ENCODE assay signal across 14 mouse cellular contexts in genomic region chr2:59171533-59171932, GRCm38 (mm10). TPM values are rescaled to one million over a fixed set of nuclear protein-coding genes. Genes with fewer than 3 reads are reported as not detected.
DNase-seq lines count a peak whose midpoint lies in the region; ATAC-seq and TF ChIP-seq lines count a peak whose summit lies in the region.
"Had no signal": no experiment of that assay in that cellular context is flagged by ENCODE, and none has a peak within 500 bp of the region (broad histone marks: within the 10 kb centered on the region; RNA-seq: fewer than 3 reads in every experiment).

No protein-coding gene starts in this region.

- TF ChIP-seq CTCF in kidney, postnatal 0 days (IDR thresholded peaks at IDR 0.05; ENCODE audit: low read depth), result no peak
- TF ChIP-seq CTCF in C2C12 (IDR thresholded peaks at IDR 0.05; ENCODE audit: control insufficient read depth, insufficient read depth, insufficient read length) (no peak), G1E (IDR thresholded peaks at IDR 0.05; ENCODE audit: low read depth, low read length) (no peak)

- H3K27me3 ChIP-seq in kidney, postnatal 0 days (ENCODE audit: insufficient read depth, low read length), result no peaks in the 10 kb centered on the region
- H3K27me3 ChIP-seq in C2C12 (ENCODE audit: control insufficient read depth, insufficient read depth, insufficient read length) (no peaks in the 10 kb centered on the region), G1E (ENCODE audit: insufficient read depth, low read length) (no peaks in the 10 kb centered on the region)
- H3K27me3 ChIP-seq: liver, embryonic 13.5 days had no signal

- H3K4me3 ChIP-seq in kidney, postnatal 0 days (replicated peaks; ENCODE audit: low read depth, low read length), result no peak overlapping the region
- no peak overlapping the region for H3K4me3 ChIP-seq in C2C12 (ENCODE audit: insufficient read depth, poor library complexity, severe bottlenecking)
- H3K4me3 ChIP-seq in G1E (ENCODE audit: low read depth, low read length), result peak overlapping the region; percentile 51; the same call in 1 of the 2 replicates
- H3K4me3 ChIP-seq: liver, embryonic 13.5 days; midbrain, embryonic 10.5 days had no signal

- DNase-seq in kidney, postnatal 0 days (ENCODE audit: low spot score), result no peak
- DNase-seq in kidney, postnatal 25 days, result no peak
- peak; percentile 20 for DNase-seq in G1E (ENCODE audit: low spot score)
- peak; percentile 58 for DNase-seq in lung, postnatal 10 days
- no peak for DNase-seq in B cell, adult 2 months
- no peak for DNase-seq in retina, postnatal 1 day
- no peak for DNase-seq in layer of hippocampus, postnatal 36 days
- DNase-seq: gastrocnemius, postnatal 36 days; kidney, adult 18-20 months; liver, embryonic 13.5 days; right cerebral cortex, postnatal 4 days had no signal

- ATAC-seq in kidney, postnatal 0 days (replicated peaks; ENCODE audit: low FRiP score, low read depth), result no peak
- ATAC-seq in G1E (ENCODE audit: extremely low read depth, insufficient number of reproducible peaks, low FRiP score, poor library complexity, severe bottlenecking), result peak; percentile 66
- ATAC-seq: forebrain, embryonic 16.5 days had no signal

- no peak overlapping the region for H3K9ac ChIP-seq in kidney, postnatal 0 days (ENCODE audit: low read depth, low read length)
- H3K9ac ChIP-seq: liver, embryonic 13.5 days had no signal

- H3K36me3 ChIP-seq in kidney, postnatal 0 days (ENCODE audit: insufficient read depth, low read length), result no peaks in the 10 kb centered on the region
- H3K36me3 ChIP-seq in C2C12 (ENCODE audit: control insufficient read depth, insufficient read depth) (no peaks in the 10 kb centered on the region), G1E (replicated peaks) (peaks cover 31% of the 10 kb centered on the region)
- H3K36me3 ChIP-seq: liver, embryonic 13.5 days had no signal

- H3K4me1 ChIP-seq in kidney, postnatal 0 days (replicated peaks; ENCODE audit: insufficient read depth, low read length), result peaks cover 20% of the 10 kb centered on the region; the same call in 1 of the 2 replicates
- H3K4me1 ChIP-seq in G1E (ENCODE audit: insufficient read depth, low read depth, low read length), result peaks cover 65% of the 10 kb centered on the region

- H3K27ac ChIP-seq in kidney, postnatal 0 days, result 0 out of 2 replicates have a peak overlapping the region, but pooled peaks have one; percentile 25
- H3K27ac ChIP-seq: liver, embryonic 13.5 days; midbrain, embryonic 10.5 days had no signal

- H3K9me3 ChIP-seq in kidney, postnatal 0 days (replicated peaks; ENCODE audit: low read length), result no peaks in the 10 kb centered on the region
- no peaks in the 10 kb centered on the region for H3K9me3 ChIP-seq in G1E (replicated peaks)
- H3K9me3 ChIP-seq: liver, embryonic 13.5 days; midbrain, embryonic 10.5 days had no signal

- no peak overlapping the region; the same call in 1 of the 2 replicates for H3K4me2 ChIP-seq in kidney, postnatal 0 days (ENCODE audit: low read length)
- H3K4me2 ChIP-seq: liver, embryonic 13.5 days had no signal

- H3K79me3 ChIP-seq in C2C12 (ENCODE audit: low read depth), result peaks cover 97% of the 10 kb centered on the region

- H3K79me2 ChIP-seq in C2C12 (ENCODE audit: control insufficient read depth, insufficient read depth), result peaks cover 100% of the 10 kb centered on the region

- WGBS in kidney, postnatal 0 days, result 58% methylated on average over 5 of the region's 5 CpGs

- no peak overlapping the region for H3ac ChIP-seq in C2C12 (ENCODE audit: control insufficient read depth, insufficient read length, low read depth)

TF ChIP-seq in C2C12, 6 proteins besides CTCF, POLR2A, EP300 and RAD21:
- TF ChIP-seq MAX (IDR thresholded peaks at IDR 0.05) (peak; percentile 89), MYOG (IDR thresholded peaks at IDR 0.05; ENCODE audit: control insufficient read depth, extremely low read depth, insufficient read length) (no peak)

RNA-seq across cellular contexts. Expression of gene Pkp4, which starts 10.9 kb away (rescaled TPM):
- 20.2 and 24.1 TPM in 2 replicates for polyA plus RNA-seq in kidney, postnatal 0 days (2015; fragmentation: Nextera tagmentation; extraction: Ambion mirVana)
- 23.0 TPM for polyA plus RNA-seq in C2C12 (2012; fragmentation: generic; extraction: Trizol)
- 61.0 and 80.8 TPM in 2 replicates for total RNA-seq in G1E (2014; fragmentation: Nextera tagmentation)
- total RNA-seq in G1E (2017), result 28.2 and 29.1 TPM in 2 replicates
- 58.7 and 80.5 TPM in 2 replicates for polyA plus RNA-seq in G1E (2012)
- total RNA-seq in layer of hippocampus, postnatal 36 days (2021), result 100 to 1,000 TPM; 293 to 303 TPM

RNA-seq across cellular contexts. Expression of gene Ccdc148, which starts 11.1 kb away (rescaled TPM):
- 1.9 and 2.5 TPM in 2 replicates for polyA plus RNA-seq in kidney, postnatal 0 days (2015; fragmentation: Nextera tagmentation; extraction: Ambion mirVana)
- 0.02 TPM for polyA plus RNA-seq in C2C12 (2012; fragmentation: generic; extraction: Trizol)
- total RNA-seq in G1E (2014; fragmentation: Nextera tagmentation), result not detected in 2 replicates
- 0.12 and 0.22 TPM in 2 replicates for total RNA-seq in G1E (2017)
- not detected in 2 replicates for polyA plus RNA-seq in G1E (2012)
- total RNA-seq in layer of hippocampus, postnatal 36 days (2021), result 10 to 100 TPM; 12.3 to 13.9 TPM

Comparison
In these comparisons a context has a peak if more than half of its experiments do, and no peak if none do; other contexts are left out.
1. DNase-seq: peak in G1E (single experiment) and lung, postnatal 10 days (single experiment); none in kidney, postnatal 0 days (single experiment), kidney, postnatal 25 days (0 of 2), B cell, adult 2 months (0 of 2), retina, postnatal 1 day (single experiment) and layer of hippocampus, postnatal 36 days (0 of 2).